Mouse (Mus musculus) heart, postnatal 36 days (tissue): Measurements from ENCODE around the gene Inpp5e. TPM values are rescaled to one million over a fixed set of nuclear protein-coding genes. Genes with fewer than 3 reads are reported as not detected.
A peak's percentile ranks its signal among the peaks of the same experiment; 100 is the strongest.
"Not testable (repeated sequence)": the region's sequence is repeated elsewhere in the genome, so short reads cannot be mapped to it uniquely, and the experiment has no call there.

Experiments used
- DNase-seq, 2 experiments: peaks; one replicate each; pipeline ENCODE4 v3.0.0; 2021 to 2022
- intact Hi-C: fragments of 180-260 bp; cut with DNase I; formaldehyde crosslinking; loops from one replicate; pipeline ENCODE4 v1.15.1; 2025
- total RNA-seq, 2 experiments: library from RNA; stranded (reverse); gene quantifications; 2 replicates each; pipeline ENCODE4 v1.2.3; 2021

The Inpp5e gene
- total RNA-seq, 2 experiments from 2014 or later: 13.8 to 15.4 TPM

DNA sequence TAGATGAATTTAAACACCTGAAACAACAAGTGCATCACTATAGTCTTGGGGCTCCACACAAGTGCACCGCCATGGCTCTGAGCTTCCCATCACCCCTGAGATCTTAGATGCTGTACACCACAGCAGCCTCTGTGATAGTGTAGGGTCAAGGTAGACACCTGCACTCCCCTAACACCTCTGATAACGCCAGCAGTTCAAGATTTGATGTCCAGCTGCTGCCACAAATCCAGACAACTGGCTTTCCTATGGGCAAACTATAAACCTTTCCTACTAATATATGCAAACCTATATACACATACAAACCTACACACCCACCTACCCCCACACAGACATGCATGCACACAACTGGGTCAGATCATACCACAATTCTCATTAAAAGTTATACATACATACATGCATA lies 15.5 kb upstream of the Inpp5e start:
- intact Hi-C loops: no loop called here
- DNase-seq: no peak

DNA sequence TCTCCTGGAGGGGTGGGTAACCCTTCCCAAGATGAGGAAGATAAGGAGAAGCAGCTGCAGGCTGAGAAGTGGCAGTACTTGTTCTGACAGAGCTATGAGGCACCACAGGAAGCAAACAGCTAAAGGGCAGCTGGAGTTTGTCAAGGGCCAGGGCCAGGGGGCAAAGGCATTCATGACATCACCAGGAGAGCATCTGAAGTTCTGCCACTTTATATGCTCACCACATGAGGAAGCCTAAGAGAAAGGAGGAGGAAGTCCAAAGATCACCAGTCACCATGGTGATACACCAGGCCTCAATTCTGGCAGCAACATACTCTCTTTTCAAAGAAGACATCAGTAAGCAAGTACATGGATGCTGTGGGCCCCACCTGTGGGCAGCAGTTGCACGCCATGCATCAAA lies 14.1 kb upstream of the Inpp5e start:
- DNase-seq: no peak
- intact Hi-C loops: no loop called here

DNA sequence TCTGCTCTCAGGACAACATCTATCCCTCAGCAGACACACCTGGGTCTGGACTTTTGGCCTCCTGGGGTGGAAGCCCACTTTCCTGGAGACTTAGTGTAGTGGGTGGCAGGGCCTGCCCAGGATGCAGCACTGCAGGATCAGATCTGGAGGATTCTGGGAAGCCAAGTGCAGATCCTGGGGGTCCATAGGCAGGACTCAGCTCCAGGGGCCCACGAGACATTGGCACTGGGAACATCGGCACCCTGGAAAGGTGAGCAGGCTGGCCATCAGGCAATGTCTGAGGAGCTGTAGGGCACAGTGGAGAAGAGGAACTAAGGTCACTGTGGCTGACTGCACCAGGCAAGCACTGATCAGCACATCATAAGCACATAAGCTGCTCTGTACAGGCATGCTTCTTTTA lies 13.0 kb upstream of the Inpp5e start:
- no peak for DNase-seq
- intact Hi-C loops: no loop called here

DNA sequence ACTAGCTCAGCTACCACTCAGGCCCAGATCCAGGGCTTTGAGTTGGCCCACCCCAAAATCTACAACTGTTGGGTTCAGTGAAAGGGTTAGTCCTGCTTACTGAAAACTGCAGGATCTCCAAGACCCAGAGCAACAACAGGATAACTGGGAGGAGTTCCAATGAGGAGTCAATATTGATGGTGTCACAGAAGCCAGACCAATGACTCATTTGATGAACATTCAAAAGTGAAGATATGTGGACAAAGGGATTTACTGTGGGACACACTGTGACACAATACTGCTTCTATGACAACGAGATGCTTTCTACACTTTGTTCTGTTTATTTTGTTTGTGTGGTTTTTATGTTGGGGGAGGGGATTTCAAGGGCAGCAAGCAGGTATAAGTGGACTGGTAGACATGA lies 9.1 kb upstream of the Inpp5e start:
- intact Hi-C loops: no loop called here
- DNase-seq: no peak

DNA sequence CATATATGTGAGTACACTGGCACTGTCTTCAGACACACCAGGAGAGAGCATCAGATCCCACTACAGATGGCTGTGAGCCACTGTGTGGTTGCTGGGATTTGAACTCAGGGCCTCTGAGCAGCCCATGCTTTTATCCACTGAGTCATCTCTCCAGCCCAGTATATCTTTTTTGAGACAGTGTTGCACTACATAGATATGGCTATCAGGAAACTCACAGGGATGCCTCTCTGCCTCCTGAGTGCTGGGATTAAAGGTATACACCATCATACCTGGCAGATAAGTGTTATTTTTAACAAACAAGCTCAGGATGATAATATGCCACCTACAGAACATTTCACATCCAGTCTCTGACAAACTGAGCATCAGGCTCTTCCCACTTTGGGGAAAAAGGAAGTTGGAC lies 8.1 kb upstream of the Inpp5e start:
- no peak for DNase-seq
- intact Hi-C loops: no loop called here

DNA sequence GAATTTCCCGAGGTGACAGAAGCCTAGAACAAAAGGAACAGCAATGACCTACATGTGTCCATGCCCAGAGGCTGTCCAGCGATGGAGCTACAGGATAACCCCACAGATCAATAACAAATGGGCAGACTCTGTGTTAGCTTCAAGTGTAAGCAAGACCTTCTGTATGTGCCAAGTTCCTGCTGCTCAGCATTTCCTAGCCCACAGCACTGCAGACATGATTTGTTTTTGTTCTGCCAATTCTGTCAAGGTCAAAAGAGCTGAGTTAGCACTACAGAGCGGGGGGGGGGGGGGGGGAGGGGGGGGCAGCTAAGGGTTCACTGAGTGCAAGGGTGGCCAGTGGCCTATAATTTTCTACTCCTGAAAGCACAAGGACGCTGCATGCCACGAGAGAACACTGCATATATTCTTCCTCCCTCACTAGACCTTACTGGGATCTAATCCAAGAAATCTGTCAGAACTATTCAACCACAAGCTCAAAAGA lies 2.0 kb upstream of the Inpp5e start:
- DNase-seq: no peak
- intact Hi-C loops: no loop called here

DNA sequence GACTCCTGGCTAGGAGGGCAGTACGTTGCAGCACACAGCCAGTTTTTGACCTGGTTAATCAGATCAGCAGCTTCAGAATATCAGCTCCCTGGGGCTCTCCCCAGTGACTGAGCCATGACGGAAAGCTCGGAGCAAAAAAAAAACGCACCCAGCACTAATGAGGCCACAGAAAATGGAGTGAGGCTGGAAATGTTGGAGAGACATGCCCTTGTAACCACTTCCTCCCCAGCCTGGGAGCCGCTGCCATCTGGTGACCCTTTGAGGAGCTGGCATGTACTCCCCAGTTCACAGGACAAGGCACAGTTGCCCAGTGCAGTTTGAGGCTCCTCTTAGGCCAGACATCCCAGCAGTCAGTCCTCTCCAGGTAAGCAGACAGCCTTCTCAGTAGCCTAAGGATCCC lies 1.1 kb upstream of the Inpp5e start:
- DNase-seq: no peak
- intact Hi-C loops: no loop called here

DNA sequence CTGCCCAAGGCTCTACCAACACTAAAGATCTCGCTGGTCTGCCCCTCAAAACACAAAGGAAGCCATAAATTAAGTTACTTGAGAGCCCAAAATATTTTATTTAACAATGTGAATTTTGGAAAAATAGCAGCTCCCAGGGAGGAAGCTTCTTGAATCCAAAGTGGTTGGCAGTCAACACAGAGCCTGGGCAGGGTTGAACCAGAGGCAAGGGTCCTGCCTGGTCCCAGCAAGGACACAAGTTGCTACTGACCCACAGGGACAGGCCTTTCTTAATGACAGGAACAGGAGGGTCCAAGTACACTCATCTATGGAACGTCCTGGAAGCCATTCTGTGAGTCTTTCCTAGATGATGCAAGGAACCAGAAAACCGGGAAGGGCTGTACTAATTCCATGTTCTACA lies 359 bp upstream of the Inpp5e start:
- intact Hi-C loops: loop anchor here (2.0 to 5.0 kb wide), 2 partner anchors 21 to 82 kb away; partner anchors contain the start of genes Entr1 and Pmpca
- DNase-seq: no peak

DNA sequence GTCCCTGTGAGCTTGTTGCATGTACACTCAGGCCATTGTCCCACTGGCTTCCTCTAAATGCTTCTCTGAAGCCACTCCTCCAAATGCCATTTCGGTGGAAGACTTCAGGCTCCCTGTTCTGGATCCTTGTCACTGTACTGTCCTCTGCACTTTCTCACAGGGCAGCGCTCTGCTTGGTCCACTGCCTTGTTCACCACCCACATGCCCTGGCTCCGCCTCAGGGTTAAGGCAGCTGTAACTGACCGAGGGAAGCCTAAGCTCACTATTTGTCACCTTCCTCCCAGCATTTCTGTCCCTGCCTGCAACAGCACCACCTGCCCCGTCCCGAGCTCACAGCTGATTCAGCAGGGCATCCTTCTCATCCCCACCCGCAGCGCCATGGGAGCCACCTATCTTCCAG lies 5.7 kb downstream of the Inpp5e start:
- intact Hi-C loops: no loop called here

DNA sequence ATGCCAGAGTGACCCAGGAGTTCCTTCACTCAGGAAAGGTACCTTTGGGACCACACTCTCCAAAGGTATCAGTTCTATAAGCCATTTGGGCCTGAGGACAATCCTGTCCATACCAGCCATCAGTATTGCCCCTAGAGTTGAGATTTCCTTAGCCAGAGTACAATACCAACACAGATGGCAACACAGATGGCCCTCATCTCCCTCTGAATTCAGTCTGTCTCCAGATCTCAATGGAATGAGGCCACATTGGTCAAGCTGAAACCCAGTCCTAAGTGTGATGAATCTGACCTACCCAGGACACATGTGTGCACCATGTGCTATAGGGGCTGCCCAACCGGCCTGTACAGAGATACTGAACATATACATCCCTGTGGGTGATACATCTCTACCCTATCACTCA lies 6.7 kb downstream of the Inpp5e start:
- intact Hi-C loops: no loop called here
- DNase-seq: no peak

More for the DNA sequence above, 5.7 kb downstream of the Inpp5e start:
- no peak for DNase-seq

DNA sequence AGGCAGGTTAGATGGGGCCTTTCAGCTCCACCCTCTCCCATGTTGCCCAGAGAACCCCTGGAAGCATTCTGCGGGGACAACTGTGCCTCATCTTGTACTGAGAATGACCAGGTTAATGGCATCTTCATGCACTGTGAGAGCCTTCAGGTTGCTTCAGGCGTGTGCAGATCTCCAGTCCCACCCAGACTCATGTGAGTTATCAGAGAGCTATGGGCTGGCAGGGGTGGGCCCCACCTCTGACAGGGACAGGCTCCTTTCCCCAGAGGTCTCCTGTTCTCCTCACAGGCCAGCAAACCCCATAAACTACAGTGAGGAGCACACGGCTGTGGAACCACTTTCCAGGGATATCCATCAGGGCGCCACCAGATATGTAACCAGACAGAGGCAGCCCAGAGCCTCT lies 8.0 kb downstream of the Inpp5e start:
- intact Hi-C loops: no loop called here
- no peak for DNase-seq

DNA sequence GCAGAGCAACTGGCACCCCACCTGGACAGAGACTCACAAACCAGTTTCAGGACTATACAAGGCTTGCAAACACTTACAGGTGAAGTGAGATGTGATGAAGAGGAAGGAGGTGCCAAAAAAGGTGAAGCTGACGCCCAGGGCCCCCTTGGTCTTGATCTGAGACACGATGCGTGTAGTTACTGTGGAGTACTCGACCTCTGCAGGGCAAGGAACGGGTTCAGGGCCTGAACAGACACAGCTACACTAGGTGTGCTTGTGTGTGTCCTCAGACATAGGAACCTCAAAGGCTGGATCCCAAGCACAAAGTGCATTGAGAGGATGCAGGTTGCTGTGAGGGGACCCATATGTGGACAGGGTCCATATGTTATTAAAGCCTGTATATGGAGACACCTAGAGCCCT lies 8.7 kb downstream of the Inpp5e start:
- DNase-seq: no peak
- intact Hi-C loops: no loop called here

DNA sequence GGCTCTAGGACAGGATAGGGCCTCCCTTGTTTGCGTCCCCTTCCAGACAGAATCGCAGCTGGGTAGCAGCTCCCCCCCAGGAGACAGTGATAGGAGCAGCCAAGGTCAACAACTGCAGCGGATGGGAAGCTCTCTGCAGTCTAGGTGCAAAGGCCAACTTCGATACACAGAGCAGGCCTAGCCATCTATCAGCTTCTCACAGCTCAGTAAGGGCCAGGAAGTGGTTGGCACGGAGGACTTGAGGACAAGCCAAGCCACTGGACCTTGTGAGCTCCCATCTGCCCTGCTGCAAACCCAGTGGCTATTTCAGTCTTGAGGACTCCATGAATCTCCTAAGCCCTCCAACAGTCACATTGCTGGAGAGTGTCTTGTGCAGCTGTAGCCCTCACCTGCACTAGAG lies 9.4 kb downstream of the Inpp5e start:
- intact Hi-C loops: no loop called here
- peak; percentile 38 to 39 for DNase-seq

DNA sequence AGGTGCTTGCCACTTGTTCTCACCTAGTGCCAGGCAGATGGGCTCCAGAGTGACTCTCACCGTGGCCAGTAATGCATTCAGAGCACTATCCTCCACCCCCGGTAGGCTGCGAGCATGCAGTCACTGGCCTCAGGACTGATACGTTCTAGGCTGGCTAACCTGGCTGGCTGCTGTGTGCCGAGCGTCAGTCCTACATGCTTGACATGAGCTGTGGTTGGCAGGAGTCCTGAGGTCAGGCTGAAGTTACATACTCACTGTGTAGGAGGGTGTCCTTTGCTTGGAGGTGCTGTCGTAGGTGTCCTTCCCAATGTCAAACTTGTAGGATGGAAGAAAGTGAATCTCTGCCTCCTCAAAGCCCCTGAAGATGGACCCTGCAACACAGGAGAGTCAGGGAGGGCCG lies 10.0 kb downstream of the Inpp5e start:
- DNase-seq: no peak
- intact Hi-C loops: no loop called here

DNA sequence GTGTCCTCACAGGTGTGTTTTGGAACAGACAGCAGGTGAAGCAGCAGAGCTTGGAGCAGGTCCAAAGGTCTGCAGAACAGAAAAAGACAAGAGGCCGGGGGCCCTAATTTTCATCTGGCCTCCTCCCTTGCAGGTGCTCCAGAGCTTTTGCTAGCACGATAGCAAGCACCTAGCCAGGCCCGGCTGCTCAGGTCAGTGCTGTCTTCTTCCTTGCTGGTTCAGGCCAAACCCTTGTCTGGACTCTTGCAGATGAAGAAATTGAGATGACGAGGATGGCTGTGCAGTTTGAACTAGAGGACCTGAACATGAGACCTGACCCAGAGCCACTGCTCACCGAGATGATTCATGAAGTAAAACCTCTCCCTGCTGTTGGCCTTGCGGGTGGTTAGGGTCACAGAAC lies 17.4 kb downstream of the Inpp5e start:
- no peak for DNase-seq
- intact Hi-C loops: no loop called here

DNA sequence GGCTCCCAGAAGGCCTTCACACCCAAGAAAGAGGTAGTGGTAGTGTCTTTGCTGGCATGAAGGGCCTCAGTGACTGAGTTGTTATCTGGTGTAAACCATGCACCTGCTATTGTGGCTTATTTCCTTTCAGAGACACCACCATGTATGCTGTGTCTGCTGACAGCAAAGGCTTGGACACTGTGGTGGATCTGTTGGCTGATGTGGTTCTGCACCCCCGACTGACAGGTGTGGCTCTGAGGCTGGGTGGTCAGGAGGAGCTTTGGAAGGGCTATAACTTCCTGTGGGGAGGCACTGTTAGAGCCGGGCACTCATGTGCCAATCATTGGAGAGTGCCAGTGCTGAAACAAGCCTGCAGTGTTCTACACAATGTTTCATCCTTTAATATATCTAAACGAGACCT lies 18.0 kb downstream of the Inpp5e start:
- intact Hi-C loops: no loop called here
- DNase-seq: no peak

DNA sequence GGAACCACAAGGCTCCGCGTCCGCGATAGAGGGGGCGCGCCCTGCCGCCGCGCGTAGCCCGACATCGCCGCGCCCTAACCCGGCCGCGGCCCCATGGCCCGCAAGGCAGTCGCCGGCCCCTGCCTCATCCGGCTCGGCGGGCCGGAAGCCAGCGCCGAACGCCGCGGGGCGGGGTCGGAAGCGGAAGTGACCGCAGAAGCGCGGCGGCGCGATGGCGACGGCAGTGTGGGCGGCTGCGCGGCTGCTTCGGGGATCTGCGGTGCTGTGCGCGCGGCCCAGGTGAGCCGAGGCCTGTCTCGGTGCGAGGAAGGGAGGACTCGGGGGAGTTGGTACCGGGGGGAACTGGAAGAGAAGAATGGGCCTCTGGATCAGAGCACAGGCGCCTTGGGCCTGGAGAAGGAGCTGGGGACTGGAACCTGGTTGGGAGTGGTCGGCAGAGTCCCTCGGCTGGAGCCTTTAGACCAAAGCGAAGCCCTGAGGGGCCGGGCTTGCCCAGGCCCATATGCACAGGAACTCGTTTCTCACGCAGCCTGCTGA lies 19.8 kb downstream of the Inpp5e start, which contains the start of the genes Entr1 and Pmpca:
Gene Entr1 (minus strand): TSS at position 163 of the 537 bp plus-strand sequence.
Gene Pmpca (plus strand): TSS at position 186 of the 537 bp plus-strand sequence.
- DNase-seq: peak; percentile 88 to 90
- intact Hi-C loops: loop anchor here (2.0 kb wide), 1 partner anchor 20 kb away; the partner anchor contains the start of gene Inpp5e

DNA sequence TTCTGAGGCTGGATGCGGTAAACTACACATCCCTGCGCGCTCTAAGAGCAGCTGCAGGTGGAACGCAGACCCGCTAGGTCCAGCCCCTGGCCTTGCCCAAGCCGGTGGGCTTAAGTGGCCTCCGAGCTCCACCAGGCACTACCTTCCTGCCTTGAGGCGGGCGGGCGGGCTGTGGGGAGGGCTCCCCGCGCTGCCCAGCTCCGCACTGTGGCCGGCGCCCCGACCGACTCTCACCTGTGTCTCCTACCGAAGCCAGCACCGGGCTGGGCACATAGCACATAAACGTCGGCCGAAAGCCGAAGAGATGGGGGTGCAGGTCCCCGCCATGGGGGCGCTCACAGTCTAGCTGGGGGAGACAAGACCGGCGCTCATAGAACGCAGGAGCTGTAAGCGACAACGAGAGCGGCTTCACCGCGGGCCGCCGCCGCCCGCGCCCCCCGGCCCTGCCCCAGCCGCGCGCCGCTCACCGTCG lies 20.3 kb downstream of the Inpp5e start:
- no peak for DNase-seq
- intact Hi-C loops: loop anchor here (2.0 kb wide), 1 partner anchor 20 kb away; the partner anchor contains the start of gene Inpp5e

DNA sequence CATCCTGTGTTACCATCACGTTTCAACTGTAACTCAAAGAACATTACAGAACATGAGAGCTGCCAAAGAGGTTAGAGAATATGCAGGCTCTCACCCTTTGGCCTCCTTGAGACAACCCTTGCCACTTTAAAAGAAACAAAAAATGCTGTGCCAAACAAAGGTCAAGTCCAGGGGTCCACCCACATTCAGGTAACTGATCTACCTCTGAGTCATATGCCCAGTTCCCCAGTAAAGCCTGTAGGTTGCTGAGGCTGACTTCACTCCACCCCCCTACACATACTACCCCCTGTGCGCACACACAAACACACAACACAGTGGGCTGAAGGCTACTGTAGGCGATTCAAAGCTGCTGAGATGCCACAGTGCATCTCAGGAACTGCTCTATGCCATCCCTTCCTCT lies 21.3 kb downstream of the Inpp5e start:
- intact Hi-C loops: loop anchor here (2.0 kb wide), 1 partner anchor 21 kb away; the partner anchor contains the start of gene Inpp5e
- DNase-seq: no peak

DNA sequence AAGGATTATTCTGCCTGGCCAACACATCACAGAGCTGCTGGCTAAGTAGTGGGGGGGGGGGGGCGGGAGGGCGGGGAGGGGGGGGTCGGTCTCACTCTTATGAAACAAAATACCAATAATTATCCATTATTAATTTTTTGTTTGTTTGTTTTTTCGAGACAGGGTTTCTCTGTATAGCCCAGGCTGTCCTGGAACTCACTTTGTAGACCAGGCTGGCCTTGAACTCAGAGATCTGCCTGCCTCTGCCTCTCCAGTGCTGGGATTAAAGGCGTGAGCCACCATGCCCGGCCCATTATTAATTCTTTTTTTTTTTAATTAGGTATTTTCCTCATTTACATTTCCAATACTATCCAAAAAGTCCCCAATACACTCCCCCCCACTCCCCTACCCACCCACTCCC lies 28.1 kb downstream of the Inpp5e start:
- intact Hi-C loops, DNase-seq: not testable (repeated sequence)

DNA sequence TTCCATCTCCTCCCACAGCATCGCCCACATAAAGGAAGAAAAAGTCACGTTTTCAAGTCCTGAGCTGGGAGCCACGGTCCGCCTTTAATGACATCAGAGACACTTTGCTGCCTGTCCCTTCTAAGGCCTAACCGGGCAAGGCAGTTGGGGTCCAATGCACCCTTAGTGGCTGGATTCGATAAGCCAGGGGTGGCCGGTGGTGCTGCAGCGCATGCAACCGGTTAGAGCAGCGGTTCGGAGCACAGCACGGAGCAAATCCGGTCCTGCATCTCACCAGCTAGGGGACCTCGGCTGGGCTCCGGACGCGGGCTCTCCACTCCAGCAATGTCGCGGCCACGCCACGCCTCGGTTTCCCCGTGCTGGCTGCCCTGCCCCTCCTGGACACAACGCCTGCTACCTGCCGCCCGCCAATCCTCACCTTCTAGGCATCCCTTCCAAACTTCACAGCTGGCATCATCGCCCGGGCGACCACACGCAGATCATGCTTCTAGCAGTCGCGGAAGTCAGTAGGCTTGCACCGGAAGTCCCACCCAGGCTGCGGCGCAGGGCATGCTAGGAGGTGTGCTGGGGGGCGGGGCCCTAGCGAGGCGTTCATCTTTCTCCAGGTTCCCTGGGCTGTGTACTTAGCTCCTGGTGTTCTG lies 28.8 kb downstream of the Inpp5e start, which contains the start of gene Snapc4:
Gene Snapc4 (minus strand): TSS at position 523 of the 641 bp plus-strand sequence.
- intact Hi-C loops: no loop called here
- peak; percentile 78 to 79 for DNase-seq

DNA sequence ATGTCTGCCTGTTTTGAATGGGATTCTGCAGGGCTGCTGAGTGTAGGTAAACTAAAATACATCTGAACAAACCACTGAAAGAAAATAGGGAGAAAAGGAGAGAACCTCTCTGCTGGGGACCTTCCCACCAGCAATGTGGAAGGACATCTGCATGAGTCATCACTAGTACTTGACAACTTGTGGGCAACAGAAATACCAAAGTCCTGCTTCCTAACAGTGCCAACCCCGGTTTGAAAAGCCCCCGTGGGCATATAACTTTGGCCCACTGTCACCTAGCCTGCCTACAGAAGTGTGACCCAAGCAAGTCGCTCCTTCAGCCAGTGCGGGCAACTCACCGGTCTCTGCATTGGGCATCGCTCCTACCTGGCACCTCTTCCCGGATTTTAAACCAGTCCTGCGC lies 36.6 kb downstream of the Inpp5e start:
- intact Hi-C loops: no loop called here
- DNase-seq: no peak
